Mouse (Mus musculus) E14TG2a.4 (cell line): ENCODE data around the gene Eef1b2.

Source experiments
- CTCF ChIP-seq: conservative IDR thresholded peaks from 2 replicates; pipeline ENCODE4 v1.5.1; 2014; ENCODE audit warnings: low read length
- POU5F1 ChIP-seq: IDR thresholded peaks from 2 replicates; pipeline ENCODE4 v1.6.1; 2014; ENCODE audit warnings: low read length, borderline replicate concordance

DNA sequence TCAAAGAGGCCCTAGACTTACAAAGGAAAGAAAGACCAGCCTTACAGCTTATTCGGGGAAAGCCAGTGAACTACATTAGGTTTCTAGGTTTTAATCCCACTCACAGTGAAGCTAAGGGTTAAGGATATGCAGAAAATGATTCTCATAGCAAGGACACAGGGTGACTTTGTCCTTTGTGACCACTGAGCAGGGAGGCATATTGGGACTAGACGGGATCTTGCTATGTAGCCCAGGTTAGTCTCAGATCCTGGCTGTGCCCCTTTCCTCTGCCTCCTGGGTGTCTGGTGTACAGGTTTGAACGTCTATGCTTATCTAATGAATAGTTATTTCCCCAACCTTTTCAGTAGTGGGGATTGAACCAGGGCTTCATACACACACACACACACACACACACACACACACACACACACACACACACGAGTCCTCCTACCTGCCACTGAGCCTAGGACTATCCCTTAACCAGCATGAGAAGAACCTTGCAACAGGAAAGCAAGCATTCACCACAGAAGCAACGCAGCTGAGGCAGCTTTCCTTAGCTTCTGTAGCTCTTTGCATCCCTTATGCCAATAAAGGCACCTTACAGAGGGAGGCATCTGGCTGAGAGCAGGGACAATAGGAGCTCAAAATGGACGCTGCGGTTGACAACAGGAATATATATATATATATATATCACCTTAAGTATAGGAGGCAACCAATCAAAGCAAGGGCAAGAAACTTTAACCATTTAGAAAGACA lies 28.2 kb downstream of the Eef1b2 start:
- TF ChIP-seq CTCF (no peak), POU5F1 (no peak)
